Comparison of ENCODE assay signal across 26 mouse cellular contexts in genomic region chr3:58428861-58429260, GRCm38 (mm10).
"Had no signal": no experiment of that assay in that cellular context is flagged by ENCODE, and none has a peak within 500 bp of the region (broad histone marks: within the 10 kb centered on the region; RNA-seq: fewer than 3 reads in every experiment).

No protein-coding gene starts in this region.

- H3K4me2 ChIP-seq: heart, embryonic 12.5 days; hindbrain, embryonic 13.5 days; hindbrain, embryonic 15.5 days; kidney, embryonic 15.5 days; limb, embryonic 12.5 days; liver, embryonic 11.5 days; liver, embryonic 13.5 days had no signal

- H3K36me3 ChIP-seq: heart, embryonic 10.5 days; heart, embryonic 12.5 days; hindbrain, embryonic 10.5 days; hindbrain, embryonic 13.5 days; hindbrain, embryonic 15.5 days; kidney, embryonic 15.5 days; limb, embryonic 10.5 days; limb, embryonic 12.5 days; liver, embryonic 13.5 days had no signal

- ATAC-seq: intestine, embryonic 16.5 days had no signal

- H3K4me1 ChIP-seq: heart, embryonic 10.5 days; heart, embryonic 12.5 days; hindbrain, embryonic 10.5 days; hindbrain, embryonic 15.5 days; kidney, embryonic 15.5 days; limb, embryonic 10.5 days; limb, embryonic 12.5 days; liver, embryonic 13.5 days had no signal

- H3K9ac ChIP-seq: heart, embryonic 12.5 days; hindbrain, embryonic 13.5 days; hindbrain, embryonic 15.5 days; kidney, embryonic 15.5 days; limb, embryonic 12.5 days; liver, embryonic 13.5 days had no signal

- H3K4me3 ChIP-seq: gastrocnemius, adult 2 months; heart, embryonic 10.5 days; heart, embryonic 12.5 days; hindbrain, embryonic 10.5 days; hindbrain, embryonic 13.5 days; hindbrain, embryonic 15.5 days; kidney, embryonic 15.5 days; limb, embryonic 10.5 days; limb, embryonic 12.5 days; liver, embryonic 13.5 days had no signal

- H3K27me3 ChIP-seq: heart, embryonic 12.5 days; hindbrain, embryonic 13.5 days; hindbrain, embryonic 15.5 days; kidney, embryonic 15.5 days; limb, embryonic 12.5 days; liver, embryonic 13.5 days had no signal

- H3K9me3 ChIP-seq: heart, embryonic 10.5 days; heart, embryonic 12.5 days; hindbrain, embryonic 10.5 days; hindbrain, embryonic 13.5 days; hindbrain, embryonic 15.5 days; kidney, embryonic 15.5 days; limb, embryonic 10.5 days; limb, embryonic 12.5 days; liver, embryonic 13.5 days had no signal

- H3K27ac ChIP-seq: gastrocnemius, adult 2 months; heart, embryonic 10.5 days; hindbrain, embryonic 10.5 days; hindbrain, embryonic 13.5 days; hindbrain, embryonic 15.5 days; kidney, embryonic 15.5 days; kidney, postnatal 0 days; limb, embryonic 10.5 days; limb, embryonic 12.5 days; liver, embryonic 13.5 days had no signal

- DNase-seq: gastrocnemius, adult 2 months; gastrocnemius, postnatal 10 days; gastrocnemius, postnatal 25 days; heart, adult 18-20 months; heart, postnatal 10 days; heart, postnatal 4 days; kidney, adult 11 months; kidney, adult 2 months; kidney, adult 9 months; kidney, postnatal 14 days; kidney, postnatal 36 days; layer of hippocampus, adult 9-11 months; layer of hippocampus, postnatal 36 days; liver; liver, embryonic 13.5 days had no signal
